Mouse (Mus musculus) liver, embryonic 14.5 days (tissue): ENCODE results near the gene Parm1.

Experiments
- CTCF ChIP-seq: IDR thresholded peaks from 2 replicates; pipeline ENCODE4 v1.5.1; 2016; ENCODE audit warnings: antibody characterized with exemption, low read depth, control low read depth
- EP300 ChIP-seq: IDR thresholded peaks from 2 replicates; pipeline ENCODE4 v1.6.1; 2016; ENCODE audit warnings: antibody characterized with exemption, low read depth

DNA sequence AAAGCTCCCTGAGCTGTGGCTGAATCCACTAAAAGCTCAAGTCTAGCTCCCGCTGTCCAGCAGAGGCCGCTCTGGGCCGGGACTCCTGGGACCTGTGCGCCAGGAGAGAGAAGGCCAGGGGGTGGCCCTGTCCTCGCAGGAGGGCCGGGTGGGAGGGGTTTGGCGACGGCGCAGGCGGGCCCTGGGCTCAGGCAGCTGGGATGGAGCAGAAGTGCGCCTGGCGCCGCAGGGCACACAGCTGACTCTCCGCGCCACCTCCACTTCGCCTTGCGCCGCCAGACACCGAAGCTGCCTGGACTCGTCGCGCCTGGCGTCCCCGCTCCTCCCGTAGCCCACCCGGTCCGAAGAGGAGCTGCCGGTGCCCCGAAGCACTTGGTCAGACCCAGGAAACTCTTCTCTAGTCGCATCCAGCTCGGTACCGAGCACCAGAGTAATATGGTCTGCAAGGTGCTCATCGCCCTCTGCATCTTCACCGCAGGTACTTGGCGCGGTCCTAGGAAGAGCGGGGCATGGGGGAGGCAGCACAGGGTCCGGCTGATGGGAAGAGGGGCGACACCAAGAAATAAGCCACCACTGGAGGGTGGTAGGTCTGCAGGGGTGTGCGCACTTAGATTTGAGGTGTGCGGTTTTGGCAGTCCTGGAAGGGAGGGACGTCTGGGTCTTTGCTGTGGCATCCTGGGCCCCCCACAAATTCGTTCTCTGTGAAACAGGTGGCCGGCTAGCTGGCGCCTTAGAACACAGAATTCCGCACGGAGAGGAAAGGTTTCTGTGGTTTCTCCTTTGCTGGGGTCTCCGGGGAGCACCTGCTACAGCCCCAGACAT, at the start of gene Parm1:
- peak; percentile 75 for TF ChIP-seq CTCF
- no peak for TF ChIP-seq EP300
